Mouse (Mus musculus) regulatory T cell (primary cell): ENCODE measurements around the gene Akap17b.
"Not testable (repeated sequence)": the region's sequence is repeated elsewhere in the genome, so short reads cannot be mapped to it uniquely, and the experiment has no call there.

Experiments
- in situ Hi-C: fragments of 300-600 bp; cut with MboI, MseI; formaldehyde crosslinking; loops from one replicate; pipeline ENCODE4 v1.15.1; 2025; ENCODE audit warnings: high pct_unique_total_duplicates

The Akap17b gene

DNA sequence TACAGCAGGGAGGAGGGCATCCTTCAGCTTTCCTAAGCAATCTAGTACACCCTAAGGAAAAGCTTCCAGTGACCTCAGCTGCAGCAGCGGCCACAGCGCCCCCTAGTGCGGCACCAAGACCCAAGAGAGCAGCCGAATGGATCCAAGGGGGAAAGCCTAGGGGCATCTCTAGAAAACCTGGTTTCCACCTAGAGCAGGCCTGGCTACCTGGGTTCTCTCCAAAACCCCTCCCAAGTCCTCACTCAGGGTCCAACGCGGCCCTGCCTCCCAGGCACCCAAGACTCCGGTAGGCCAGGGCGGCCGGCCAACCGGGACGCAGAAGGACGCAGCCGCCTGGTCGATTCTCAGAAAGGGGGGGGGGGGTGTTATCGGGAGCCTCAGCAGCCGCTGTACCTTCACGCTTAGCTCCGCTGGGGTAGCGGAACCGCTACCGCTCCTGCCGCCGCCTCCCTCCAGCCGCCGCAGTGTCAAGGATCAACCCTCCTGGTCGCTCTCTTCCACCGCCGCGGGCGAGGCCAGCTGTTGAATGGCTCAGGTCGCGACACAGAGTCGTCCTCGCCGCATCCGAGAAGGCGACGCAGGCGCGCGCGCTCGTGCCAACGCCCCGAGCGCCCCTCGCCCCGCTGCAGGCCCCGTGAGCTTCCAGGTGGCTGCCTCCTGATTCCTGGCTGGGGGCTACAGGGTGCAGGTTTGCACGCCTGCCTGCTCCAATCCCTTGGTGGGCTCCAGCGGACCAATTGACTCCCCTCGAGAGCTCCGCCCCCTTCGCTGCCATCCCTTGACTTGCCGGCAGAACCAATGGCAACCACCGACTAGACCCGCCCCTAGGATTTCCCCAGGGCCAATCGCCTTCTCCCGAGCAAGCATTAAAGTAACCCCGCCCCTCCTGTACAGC is at the start of gene Akap17b:
Akap17b (minus strand) TSS at position 739 of the 895 bp plus-strand sequence.
- in situ Hi-C loops: no loop called here

GRCm38 (mm10) chrX:36691365-36691764 is 46.2 kb upstream of the Akap17b start:
- in situ Hi-C loops: no loop called here

- in situ Hi-C loops: no loop called here
These were observed 44.5 kb upstream of the Akap17b start for GRCm38 (mm10) chrX:36689655-36690054.

- in situ Hi-C loops: no loop called here
These were observed 31.6 kb upstream of the Akap17b start for GRCm38 (mm10) chrX:36676836-36677235.

DNA sequence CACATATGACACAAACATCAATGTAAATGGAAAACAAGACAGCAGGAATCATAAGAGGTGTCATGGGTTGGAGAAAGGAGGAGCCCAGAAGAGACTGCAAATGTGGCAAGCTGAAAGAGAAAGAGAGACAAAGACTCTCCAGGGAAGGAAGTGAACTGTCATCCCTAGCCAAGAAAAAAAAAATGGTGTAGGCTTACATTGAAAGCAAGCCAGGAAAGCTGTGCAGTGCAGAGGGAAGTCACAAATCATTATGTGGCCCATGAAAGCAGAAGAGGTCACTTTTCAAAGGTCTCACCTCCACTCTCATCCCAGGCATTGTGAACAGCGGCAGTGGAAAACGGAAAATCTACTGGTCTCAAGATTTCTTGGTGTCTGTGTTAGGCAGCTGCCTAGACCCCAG is 27.5 kb upstream of the Akap17b start:
- in situ Hi-C loops: no loop called here

GRCm38 (mm10) chrX:36640046-36640445 is 5.1 kb downstream of the Akap17b start:
- in situ Hi-C loops: no loop called here

DNA sequence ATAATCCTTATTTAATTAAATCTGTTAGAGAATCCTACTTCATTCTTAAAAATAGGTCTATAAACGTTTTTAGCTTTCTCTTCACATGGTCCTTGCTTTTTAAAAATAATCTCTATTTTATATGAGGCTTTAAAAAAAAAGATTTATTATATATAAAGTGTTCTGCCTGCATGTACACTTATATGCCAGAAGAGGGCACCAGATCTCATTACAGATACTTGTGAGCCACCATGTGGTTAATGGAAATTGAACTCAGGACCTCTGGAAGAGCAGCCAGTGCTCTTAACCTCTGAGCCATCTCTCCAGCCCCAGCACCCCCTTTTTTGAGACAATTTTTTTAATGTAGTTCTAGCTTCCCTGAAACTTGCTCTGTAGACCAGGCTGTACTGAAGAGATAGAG is 14.4 kb downstream of the Akap17b start:
- in situ Hi-C loops: no loop called here

DNA sequence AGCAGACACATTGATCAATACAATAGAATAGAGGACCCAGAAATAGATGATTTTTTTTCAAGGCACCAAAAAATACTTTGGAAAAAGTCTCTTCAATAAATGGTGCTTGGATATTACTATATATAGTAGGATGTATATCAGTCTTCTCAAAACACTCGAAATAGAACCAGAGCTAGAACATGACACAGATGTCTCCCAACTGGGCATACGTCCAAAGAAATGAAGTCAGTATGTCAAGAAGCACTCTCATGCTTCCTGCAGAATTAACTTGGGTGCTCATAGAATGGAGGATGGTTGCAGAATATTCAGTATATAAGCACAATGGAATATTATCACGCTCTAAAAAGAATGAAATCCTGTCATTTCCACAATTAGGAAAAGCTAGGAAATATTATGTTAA is 17.1 kb downstream of the Akap17b start:
- in situ Hi-C loops: no loop called here

GRCm38 (mm10) chrX:36609117-36609516 is 36.1 kb downstream of the Akap17b start:
- in situ Hi-C loops: loop anchor here (10.0 kb wide), 1 partner anchor 466 kb away; no protein-coding TSS in a partner anchor

DNA sequence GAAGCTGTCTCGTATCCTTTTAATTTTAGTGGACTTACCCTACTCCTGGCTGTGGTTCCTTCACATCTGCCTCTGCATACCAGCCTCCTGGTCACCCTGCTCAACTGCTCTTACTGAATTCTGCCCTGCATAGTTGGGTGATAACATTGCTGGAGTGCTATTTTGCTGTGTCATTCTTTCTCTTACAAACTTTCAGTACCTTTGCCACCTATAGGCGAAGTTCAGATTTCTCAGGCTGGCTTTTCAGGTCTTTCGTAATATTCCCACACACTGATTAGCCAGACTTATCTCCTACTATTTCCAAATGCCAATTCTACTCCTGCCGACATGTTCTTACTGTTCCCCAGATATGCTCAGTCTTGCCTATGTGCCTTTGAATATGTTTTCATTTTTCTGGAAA is 41.2 kb downstream of the Akap17b start:
- in situ Hi-C loops: loop anchor here (10.0 kb wide), 1 partner anchor 471 kb away; no protein-coding TSS in a partner anchor

DNA sequence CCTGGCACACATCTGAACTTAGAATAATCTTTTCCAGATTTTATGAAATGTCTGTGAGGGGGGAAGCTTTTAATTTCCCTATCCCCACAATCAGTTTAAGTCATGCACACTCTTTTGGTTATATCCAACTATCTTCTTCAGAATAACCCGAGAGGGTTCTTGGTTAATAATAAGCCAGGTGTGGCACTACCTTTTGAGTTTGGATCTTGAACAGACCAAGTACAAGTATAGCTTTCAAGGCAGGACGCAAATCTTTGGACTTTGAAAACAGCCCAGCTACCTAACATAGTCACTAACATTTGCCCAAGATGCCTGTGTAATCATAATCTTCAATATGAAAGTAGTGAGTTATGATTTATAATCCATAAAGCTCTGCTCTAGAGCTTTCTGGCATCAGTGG is 42.3 kb downstream of the Akap17b start:
- in situ Hi-C loops: loop anchor here (10.0 kb wide), 1 partner anchor 472 kb away; no protein-coding TSS in a partner anchor

- in situ Hi-C loops: loop anchor here (10.0 kb wide), 1 partner anchor 475 kb away; no protein-coding TSS in a partner anchor
These were observed 45.1 kb downstream of the Akap17b start for GRCm38 (mm10) chrX:36600066-36600465.

- in situ Hi-C loops: loop anchor here (10.0 kb wide), 1 partner anchor 475 kb away; no protein-coding TSS in a partner anchor
These were observed 45.5 kb downstream of the Akap17b start for GRCm38 (mm10) chrX:36599656-36600055.

DNA sequence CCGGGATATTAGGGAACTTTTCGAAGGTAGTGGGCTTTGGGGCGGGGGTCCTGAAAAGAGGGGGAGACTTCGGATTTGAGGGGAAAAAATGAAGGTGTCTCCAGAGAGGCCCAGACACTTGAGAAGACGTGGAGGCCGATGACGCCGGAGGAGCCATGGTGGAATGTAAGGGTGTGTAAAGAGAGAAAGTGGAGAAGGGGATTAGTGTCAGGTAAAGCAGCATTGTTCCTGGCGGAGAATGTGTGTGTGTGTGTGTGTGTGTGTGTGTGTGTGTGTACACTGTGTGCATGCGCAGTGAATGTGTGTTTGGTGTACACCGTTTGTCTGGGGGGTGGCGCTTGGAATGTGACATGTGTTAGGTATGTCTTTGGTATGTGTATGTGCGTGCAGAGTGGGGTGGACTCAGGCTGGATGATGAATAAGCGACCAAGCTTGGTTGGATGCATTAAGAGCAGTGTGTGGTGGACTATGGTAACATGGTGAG is 46.3 kb downstream of the Akap17b start:
- in situ Hi-C loops: no loop called here

DNA sequence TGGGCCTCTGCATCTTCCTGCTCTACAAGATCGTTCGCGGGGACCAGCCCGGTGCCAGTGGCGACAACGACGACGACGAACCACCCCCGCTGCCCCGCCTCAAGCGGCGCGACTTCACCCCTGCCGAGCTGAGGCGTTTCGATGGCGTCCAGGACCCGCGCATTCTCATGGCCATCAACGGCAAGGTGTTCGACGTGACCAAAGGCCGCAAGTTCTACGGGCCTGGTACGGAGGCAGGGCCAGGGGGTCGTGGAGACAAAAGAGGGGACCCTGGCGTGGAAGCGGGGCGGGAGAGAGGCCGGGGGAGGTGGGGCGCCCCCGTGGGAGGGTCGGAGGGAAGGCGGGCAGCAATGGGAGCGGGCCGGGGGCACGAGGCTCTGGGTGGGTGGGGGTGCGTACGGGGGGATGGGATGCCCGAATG is 46.8 kb downstream of the Akap17b start:
- in situ Hi-C loops: no loop called here

DNA sequence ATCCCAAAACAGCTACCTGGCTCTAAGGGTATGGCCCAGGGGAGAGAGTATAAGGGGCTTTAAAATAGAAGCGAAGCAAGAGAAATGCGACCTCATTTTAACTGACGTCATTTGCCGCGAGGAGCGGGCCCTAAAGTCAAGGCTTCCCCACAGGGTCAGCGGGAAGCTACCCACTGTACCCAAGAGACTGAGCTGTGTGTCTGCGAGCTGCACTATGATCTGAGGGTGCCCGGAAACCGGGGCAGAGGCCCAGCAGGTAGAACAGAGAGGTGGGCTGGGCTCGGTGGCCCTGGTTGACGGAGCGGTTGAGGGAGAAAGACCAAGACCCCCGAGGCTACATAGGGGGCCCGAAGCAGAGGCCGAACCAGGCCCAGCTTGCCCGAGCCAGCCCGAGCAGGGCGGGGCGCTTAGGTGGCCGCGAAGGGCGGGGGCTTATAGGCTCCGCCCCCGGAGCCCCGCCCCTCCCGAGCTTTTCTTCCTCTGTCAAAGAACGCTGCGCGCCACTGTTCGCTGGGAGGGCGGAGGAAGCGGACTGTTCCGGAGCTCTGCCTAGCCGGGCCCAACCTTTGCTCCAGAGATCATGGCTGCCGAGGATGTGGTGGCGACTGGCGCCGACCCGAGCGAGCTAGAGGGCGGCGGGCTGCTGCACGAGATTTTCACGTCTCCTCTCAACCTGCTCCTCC is 47.3 kb downstream of the Akap17b start, which contains the start of gene Pgrmc1:
Pgrmc1 (plus strand) TSS at position 500 of the 683 bp plus-strand sequence.
- in situ Hi-C loops: no loop called here

GRCm38 (mm10) chrX:36596483-36597120 is 48.6 kb downstream of the Akap17b start:
- in situ Hi-C loops: not testable (repeated sequence)

DNA sequence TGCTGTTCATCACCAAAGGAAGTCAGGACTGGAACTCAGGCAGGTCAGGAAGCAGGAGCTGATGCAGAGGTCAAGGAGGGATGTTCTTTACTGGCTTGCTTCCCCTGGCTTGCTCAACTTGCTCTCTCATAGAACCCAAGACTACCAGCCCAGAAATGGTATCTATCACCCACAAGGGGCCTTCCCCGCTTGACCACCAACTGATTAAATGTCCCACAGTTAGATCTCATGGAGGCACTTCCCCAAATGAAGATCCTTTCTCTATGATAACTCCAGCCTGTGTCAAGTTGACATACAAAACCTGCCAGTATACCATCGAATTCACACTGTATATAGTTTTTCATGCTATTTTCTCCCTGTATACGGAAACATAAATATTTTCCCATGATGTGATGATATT is 49.9 kb downstream of the Akap17b start:
- in situ Hi-C loops: no loop called here

GRCm38 (mm10) chrX:36591539-36591938 is 53.7 kb downstream of the Akap17b start:
- in situ Hi-C loops: no loop called here

DNA sequence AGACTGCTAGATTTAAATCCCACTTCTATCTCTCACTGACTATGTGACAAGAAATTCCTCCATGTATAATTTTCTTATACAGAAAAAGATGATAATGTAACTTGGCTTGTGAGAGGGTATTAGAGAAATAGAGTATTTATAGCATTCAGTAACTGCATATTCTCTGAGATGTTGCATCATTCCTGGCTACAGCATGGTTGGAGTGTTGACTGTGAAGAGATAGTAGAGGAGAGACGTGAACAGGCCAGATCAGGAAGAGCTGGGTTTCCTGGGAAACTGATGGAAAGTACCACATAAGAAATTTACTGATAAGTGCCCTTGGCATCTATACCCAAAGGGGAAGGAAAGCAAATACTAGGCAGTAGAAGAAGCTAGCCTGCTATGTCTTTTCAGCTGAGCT is 54.1 kb downstream of the Akap17b start:
- in situ Hi-C loops: no loop called here

DNA sequence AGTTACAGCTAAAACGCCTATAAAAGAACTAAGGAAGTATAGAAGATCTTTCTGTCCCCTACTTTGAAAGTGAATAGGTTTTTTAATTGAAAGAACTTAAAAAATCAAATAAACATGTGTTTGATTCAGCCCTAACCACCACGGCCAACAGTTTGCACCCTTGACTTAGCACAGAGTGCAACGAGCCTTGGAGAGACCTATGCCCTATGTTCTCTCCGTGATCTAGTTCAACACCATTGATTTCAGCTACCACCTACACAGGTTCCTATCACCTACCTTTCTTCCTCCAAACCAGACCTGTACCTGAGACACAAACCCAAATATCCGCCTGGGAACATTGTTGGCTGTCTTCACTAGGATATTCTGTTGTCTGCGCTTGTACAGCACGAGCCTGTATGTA is 54.9 kb downstream of the Akap17b start:
- in situ Hi-C loops: no loop called here
